Mouse (Mus musculus): ENCODE results near the gene Rab1b. TPM values are rescaled to one million over a fixed set of nuclear protein-coding genes. Genes with fewer than 3 reads are reported as not detected.
A peak's percentile ranks its signal among the peaks of the same experiment; 100 is the strongest.

Gene Rab1b
- polyA plus RNA-seq, 1 experiment from 2014 or later: 214 TPM

DNA sequence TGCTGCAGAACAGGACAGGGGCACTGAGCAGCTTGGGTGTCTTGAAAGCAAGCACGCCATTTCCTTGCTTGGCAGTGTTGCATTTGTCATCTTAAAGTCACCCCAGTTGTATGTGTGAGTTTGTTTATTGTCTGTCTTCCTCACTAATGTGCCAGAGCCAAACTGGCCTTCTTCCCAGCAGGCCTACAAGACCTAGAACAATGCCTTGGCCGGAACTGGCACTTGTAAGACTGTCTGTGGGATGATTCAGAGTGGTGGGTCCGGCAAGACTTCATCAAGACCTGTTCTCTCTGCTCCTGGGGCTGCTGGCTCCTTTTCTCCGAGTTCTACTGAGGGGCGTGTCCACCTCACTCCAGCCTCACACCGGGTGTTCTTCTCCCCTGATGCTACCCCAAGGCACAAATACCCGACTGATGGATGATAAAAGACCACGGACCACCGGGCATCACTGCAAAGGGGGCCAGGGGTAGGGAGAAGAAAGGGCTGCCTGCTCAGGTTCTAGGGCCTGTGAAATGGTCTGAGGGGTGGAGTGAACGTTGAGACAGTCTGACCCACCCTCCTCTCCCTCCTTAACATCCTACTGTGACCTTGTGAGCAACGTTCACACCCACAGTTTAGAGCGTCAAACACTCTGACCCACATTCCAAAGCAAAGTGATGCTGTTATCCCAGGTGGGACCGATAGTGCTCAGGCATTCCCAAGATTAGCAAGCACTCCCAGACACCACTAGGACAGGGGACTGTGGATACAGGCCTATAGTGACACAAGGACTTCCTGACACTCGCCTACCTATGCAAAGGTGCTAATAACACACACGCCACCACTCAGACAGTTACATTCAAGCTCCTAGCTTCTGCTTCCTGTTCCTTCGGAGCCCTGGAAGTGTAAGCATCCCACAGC is 48.7 kb downstream of the Rab1b start:
- ATAC-seq (replicated peaks; ENCODE audit: insufficient number of reproducible peaks, low FRiP score, low TSS enrichment, low read depth) (no peak), DNase-seq (ENCODE audit: low spot score) (no peak)
- Histone ChIP-seq H3K27me3 (ENCODE audit: control insufficient read depth, insufficient read depth, low read length) (peaks cover 6% of the 10 kb centered on the region; the same call in 1 of the 2 replicates), H3K4me3 (ENCODE audit: low read depth, low read length) (no peak overlapping the region), H3K9me3 (replicated peaks; ENCODE audit: control insufficient read depth, low read length) (no peaks in the 10 kb centered on the region), H3K36me3 (replicated peaks; ENCODE audit: control insufficient read depth, insufficient read depth, low read depth, low read length) (no peaks in the 10 kb centered on the region), H3K9ac (replicated peaks; ENCODE audit: low read length) (no peak overlapping the region), H3K4me1 (ENCODE audit: control insufficient read depth, insufficient read depth, low read length) (peaks cover 22% of the 10 kb centered on the region), H3K4me2 (ENCODE audit: low read depth, low read length) (no peak overlapping the region), H3K27ac (replicated peaks; ENCODE audit: low read depth, low read length) (no peak overlapping the region; the same call in 1 of the 2 replicates)
- 23% methylated on average over 16 of the region's 16 CpGs for WGBS

DNA sequence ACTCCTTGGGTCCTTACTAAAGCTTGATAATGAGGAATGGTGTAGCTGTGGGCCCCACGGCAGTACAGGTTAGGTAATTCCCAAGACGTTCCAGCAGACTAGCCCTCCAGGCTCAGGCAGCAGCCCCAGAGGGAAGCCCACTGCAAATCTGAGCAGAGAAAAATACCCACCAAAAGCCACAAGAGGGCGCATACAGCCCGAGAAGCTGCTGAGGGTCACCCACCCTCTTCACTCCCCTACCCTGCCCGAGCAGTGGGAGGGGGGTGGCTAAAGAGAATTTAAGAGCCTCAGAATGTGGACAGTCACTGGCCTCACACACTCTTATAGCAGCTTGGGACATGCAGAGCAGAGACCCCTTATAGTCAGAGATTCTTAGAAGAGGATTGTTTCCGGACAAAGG is 50.6 kb downstream of the Rab1b start:
- H3K4me1 ChIP-seq (ENCODE audit: control insufficient read depth, insufficient read depth, low read length): peaks cover 22% of the 10 kb centered on the region
- peak overlapping the region; percentile 15; the same call in 1 of the 2 replicates for H3K9ac ChIP-seq (replicated peaks; ENCODE audit: low read length)
- H3K4me2 ChIP-seq (ENCODE audit: low read depth, low read length): no peak overlapping the region
- WGBS: 10% methylated on average over 6 of the region's 6 CpGs
- no peak overlapping the region for H3K4me3 ChIP-seq (ENCODE audit: low read depth, low read length)
- ATAC-seq (replicated peaks; ENCODE audit: insufficient number of reproducible peaks, low FRiP score, low TSS enrichment, low read depth): no peak; the same call in 1 of the 2 replicates
- peaks cover 23% of the 10 kb centered on the region for H3K27me3 ChIP-seq (ENCODE audit: control insufficient read depth, insufficient read depth, low read length)
- DNase-seq (ENCODE audit: low spot score): peak; percentile 89
- no peak overlapping the region for H3K27ac ChIP-seq (replicated peaks; ENCODE audit: low read depth, low read length)
- no peaks in the 10 kb centered on the region for H3K36me3 ChIP-seq (replicated peaks; ENCODE audit: control insufficient read depth, insufficient read depth, low read depth, low read length)
- no peaks in the 10 kb centered on the region for H3K9me3 ChIP-seq (replicated peaks; ENCODE audit: control insufficient read depth, low read length)

GRCm38 (mm10) chr19:5053909-5054308 is 53.0 kb downstream of the Rab1b start:
- DNase-seq (ENCODE audit: low spot score) (peak; percentile 73), ATAC-seq (replicated peaks; ENCODE audit: insufficient number of reproducible peaks, low FRiP score, low TSS enrichment, low read depth) (no peak)
- H3K4me3 ChIP-seq (ENCODE audit: low read depth, low read length): no peak overlapping the region
- H3K27ac ChIP-seq (replicated peaks; ENCODE audit: low read depth, low read length): no peak overlapping the region
- H3K9me3 ChIP-seq (replicated peaks; ENCODE audit: control insufficient read depth, low read length): no peaks in the 10 kb centered on the region
- 22% methylated on average over 9 of the region's 9 CpGs for WGBS
- no peaks in the 10 kb centered on the region; the same call in 1 of the 2 replicates for H3K36me3 ChIP-seq (replicated peaks; ENCODE audit: control insufficient read depth, insufficient read depth, low read depth, low read length)
- H3K9ac ChIP-seq (replicated peaks; ENCODE audit: low read length): no peak overlapping the region
- no peak overlapping the region for H3K4me2 ChIP-seq (ENCODE audit: low read depth, low read length)
- H3K4me1 ChIP-seq (ENCODE audit: control insufficient read depth, insufficient read depth, low read length): peaks cover 12% of the 10 kb centered on the region
- peaks cover 23% of the 10 kb centered on the region for H3K27me3 ChIP-seq (ENCODE audit: control insufficient read depth, insufficient read depth, low read length)

DNA sequence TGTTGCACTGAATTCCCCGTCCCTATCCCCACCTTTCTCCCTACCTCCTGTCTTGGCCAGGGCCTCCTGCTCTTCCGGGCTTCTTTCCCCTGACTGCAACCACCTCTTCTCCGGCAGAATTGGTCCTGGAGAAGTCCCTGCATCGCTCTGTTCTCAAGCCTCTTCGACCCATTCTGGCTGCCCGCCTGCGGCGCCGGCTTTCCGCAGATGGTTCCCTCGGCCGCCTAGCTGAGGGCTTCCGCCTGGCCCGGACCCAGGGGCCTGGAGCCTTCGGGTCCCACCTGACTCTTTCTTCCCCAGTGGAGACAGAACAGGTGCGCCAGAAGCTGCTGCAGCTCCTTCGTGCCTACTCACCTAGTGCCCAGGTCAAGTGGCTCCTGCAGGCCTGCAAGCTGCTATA is 54.0 kb downstream of the Rab1b start:
- Histone ChIP-seq H3K36me3 (replicated peaks; ENCODE audit: control insufficient read depth, insufficient read depth, low read depth, low read length) (peaks cover 2% of the 10 kb centered on the region), H3K9ac (replicated peaks; ENCODE audit: low read length) (no peak overlapping the region), H3K9me3 (replicated peaks; ENCODE audit: control insufficient read depth, low read length) (no peaks in the 10 kb centered on the region), H3K4me1 (ENCODE audit: control insufficient read depth, insufficient read depth, low read length) (peaks cover 3% of the 10 kb centered on the region), H3K4me2 (ENCODE audit: low read depth, low read length) (no peak overlapping the region), H3K27me3 (ENCODE audit: control insufficient read depth, insufficient read depth, low read length) (peaks cover 23% of the 10 kb centered on the region), H3K27ac (replicated peaks; ENCODE audit: low read depth, low read length) (no peak overlapping the region), H3K4me3 (ENCODE audit: low read depth, low read length) (no peak overlapping the region)
- ATAC-seq (replicated peaks; ENCODE audit: insufficient number of reproducible peaks, low FRiP score, low TSS enrichment, low read depth) (no peak), DNase-seq (ENCODE audit: low spot score) (no peak)
- 60% methylated on average over 17 of the region's 17 CpGs for WGBS

DNA sequence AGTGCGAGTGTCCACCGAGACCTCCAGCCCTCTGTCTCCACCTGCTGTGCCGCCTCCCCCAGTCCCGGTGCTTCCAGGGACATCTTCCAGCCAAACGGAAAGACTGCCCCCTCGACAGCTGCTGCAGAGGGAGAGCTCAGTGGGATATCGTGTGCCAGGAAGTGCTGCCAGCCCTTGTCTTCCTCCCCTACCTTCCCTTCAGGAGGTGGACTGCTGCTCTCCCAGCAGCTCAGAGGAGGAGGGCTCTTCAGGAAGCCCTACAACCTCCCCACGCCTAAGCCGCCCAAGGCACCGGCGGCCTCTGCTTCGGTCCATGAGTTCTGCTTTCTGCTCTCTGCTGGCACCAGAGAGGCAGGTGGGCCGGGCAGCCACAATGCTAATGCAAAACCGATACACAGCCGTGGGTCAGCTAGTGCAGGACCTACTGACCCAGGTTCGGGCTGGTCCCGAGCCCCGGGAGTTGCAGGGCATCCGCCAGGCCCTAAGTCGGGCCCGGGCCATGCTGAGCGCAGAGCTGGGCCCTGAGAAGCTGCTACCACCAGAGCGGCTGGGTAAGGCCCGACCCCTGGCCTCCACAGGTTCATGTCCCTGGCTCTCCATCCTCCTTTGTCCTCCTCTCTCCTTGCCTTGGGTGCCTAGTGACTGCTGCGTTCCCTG is 54.6 kb downstream of the Rab1b start:
- Histone ChIP-seq H3K4me1 (ENCODE audit: control insufficient read depth, insufficient read depth, low read length) (peaks cover 3% of the 10 kb centered on the region), H3K4me3 (ENCODE audit: low read depth, low read length) (no peak overlapping the region), H3K9me3 (replicated peaks; ENCODE audit: control insufficient read depth, low read length) (no peaks in the 10 kb centered on the region), H3K9ac (replicated peaks; ENCODE audit: low read length) (no peak overlapping the region; the same call in 1 of the 2 replicates), H3K4me2 (ENCODE audit: low read depth, low read length) (no peak overlapping the region; the same call in 1 of the 2 replicates), H3K27me3 (ENCODE audit: control insufficient read depth, insufficient read depth, low read length) (peaks cover 23% of the 10 kb centered on the region), H3K36me3 (replicated peaks; ENCODE audit: control insufficient read depth, insufficient read depth, low read depth, low read length) (peaks cover 2% of the 10 kb centered on the region), H3K27ac (replicated peaks; ENCODE audit: low read depth, low read length) (no peak overlapping the region)
- ATAC-seq (replicated peaks; ENCODE audit: insufficient number of reproducible peaks, low FRiP score, low TSS enrichment, low read depth): no peak
- no peak for DNase-seq (ENCODE audit: low spot score)
- 26% methylated on average over 25 of the region's 25 CpGs for WGBS

GRCm38 (mm10) chr19:5051515-5051914 is 55.4 kb downstream of the Rab1b start:
- DNase-seq (ENCODE audit: low spot score) (no peak), ATAC-seq (replicated peaks; ENCODE audit: insufficient number of reproducible peaks, low FRiP score, low TSS enrichment, low read depth) (no peak)
- H3K4me1 ChIP-seq (ENCODE audit: control insufficient read depth, insufficient read depth, low read length): peaks cover 3% of the 10 kb centered on the region
- H3K9me3 ChIP-seq (replicated peaks; ENCODE audit: control insufficient read depth, low read length): no peaks in the 10 kb centered on the region
- H3K27me3 ChIP-seq (ENCODE audit: control insufficient read depth, insufficient read depth, low read length): peaks cover 23% of the 10 kb centered on the region
- H3K27ac ChIP-seq (replicated peaks; ENCODE audit: low read depth, low read length): no peak overlapping the region
- H3K4me2 ChIP-seq (ENCODE audit: low read depth, low read length): peak overlapping the region; percentile 13
- H3K9ac ChIP-seq (replicated peaks; ENCODE audit: low read length): peak overlapping the region; percentile 22; the same call in 1 of the 2 replicates
- H3K36me3 ChIP-seq (replicated peaks; ENCODE audit: control insufficient read depth, insufficient read depth, low read depth, low read length): peaks cover 2% of the 10 kb centered on the region
- WGBS: 47% methylated on average over 3 of the region's 3 CpGs
- peak overlapping the region; percentile 7; the same call in 1 of the 2 replicates for H3K4me3 ChIP-seq (ENCODE audit: low read depth, low read length)

DNA sequence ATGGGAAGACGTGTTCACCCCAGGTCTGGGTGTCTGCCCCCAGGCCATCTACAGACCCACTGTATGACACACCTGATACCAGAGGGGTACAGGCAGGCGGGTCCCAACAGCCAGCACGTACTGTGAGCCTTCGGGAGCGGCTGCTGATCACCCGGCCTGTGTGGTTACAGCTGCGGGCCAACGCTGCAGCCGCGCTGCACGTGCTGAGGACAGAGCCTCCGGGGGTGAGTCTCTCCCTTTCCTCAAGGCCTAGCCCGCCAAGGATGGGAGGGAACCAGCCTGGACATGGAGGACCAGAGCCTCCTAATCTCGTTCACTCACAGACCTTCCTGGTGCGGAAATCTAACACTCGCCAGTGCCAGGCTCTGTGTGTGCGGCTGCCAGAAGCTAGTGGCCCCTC is 55.8 kb downstream of the Rab1b start:
- H3K4me3 ChIP-seq (ENCODE audit: low read depth, low read length): peak overlapping the region; percentile 7; the same call in 1 of the 2 replicates
- peak overlapping the region; percentile 26 for H3K4me2 ChIP-seq (ENCODE audit: low read depth, low read length)
- ATAC-seq (replicated peaks; ENCODE audit: insufficient number of reproducible peaks, low FRiP score, low TSS enrichment, low read depth) (0 out of 2 replicates have a peak, but pooled peaks have one; percentile 14), DNase-seq (ENCODE audit: low spot score) (no peak)
- 2% methylated on average over 17 of the region's 17 CpGs for WGBS
- H3K27ac ChIP-seq (replicated peaks; ENCODE audit: low read depth, low read length): no peak overlapping the region
- no peaks in the 10 kb centered on the region for H3K9me3 ChIP-seq (replicated peaks; ENCODE audit: control insufficient read depth, low read length)
- H3K9ac ChIP-seq (replicated peaks; ENCODE audit: low read length): peak overlapping the region; percentile 22; the same call in 1 of the 2 replicates
- peaks cover 2% of the 10 kb centered on the region for H3K36me3 ChIP-seq (replicated peaks; ENCODE audit: control insufficient read depth, insufficient read depth, low read depth, low read length)
- H3K27me3 ChIP-seq (ENCODE audit: control insufficient read depth, insufficient read depth, low read length): peaks cover 23% of the 10 kb centered on the region
- peaks cover 3% of the 10 kb centered on the region for H3K4me1 ChIP-seq (ENCODE audit: control insufficient read depth, insufficient read depth, low read length)
